Mouse (Mus musculus) MEL (cell line): ENCODE measurements around the gene Il10rb. TPM values are rescaled to one million over a fixed set of nuclear protein-coding genes. Genes with fewer than 3 reads are reported as not detected.

Source experiments
- DNase-seq: peaks from one replicate; pipeline ENCODE4 v3.0.0; 2011; ENCODE audit warnings: low read depth, low spot score
- H3K27ac ChIP-seq: 2 replicates; pipeline ENCODE4 v1.5.1; 2012; ENCODE audit warnings: low read depth, mild to moderate bottlenecking, control low read depth, low read length, moderate library complexity; ENCODE audit not compliant: control insufficient read depth
- H3K27me3 ChIP-seq, 2 experiments: fragments of 150-350 bp in 1 of 2; sonication (generic) in 1 of 2; 2 replicates each; pipeline ENCODE4 v1.6.1; 2012; ENCODE audit warnings: low read length in 2 of 2, mild to moderate bottlenecking in 2 of 2, improper control_type of control experiment in 1 of 2, moderate library complexity in 1 of 2; ENCODE audit not compliant: insufficient read depth in 2 of 2, control insufficient read depth in 1 of 2
- H3K36me3 ChIP-seq, 2 experiments: 2 replicates each; pipeline ENCODE4 v1.6.1; 2012 to 2014; ENCODE audit warnings: low read length in 2 of 2, improper control_type of control experiment in 1 of 2, inconsistent platforms in 1 of 2, mild to moderate bottlenecking in 1 of 2; ENCODE audit not compliant: insufficient read depth in 2 of 2, control insufficient read depth in 1 of 2
- H3K4me1 ChIP-seq, 2 experiments: fragments of 150-350 bp in 1 of 2; sonication (generic) in 1 of 2; 2 replicates each; pipeline ENCODE4 v1.6.1; 2012; ENCODE audit warnings: low read length in 2 of 2, improper control_type of control experiment in 1 of 2, mild to moderate bottlenecking in 1 of 2; ENCODE audit not compliant: insufficient read depth in 2 of 2, control insufficient read depth in 1 of 2
- H3K4me3 ChIP-seq, 2 experiments: fragments of 150-350 bp in 1 of 2; sonication (generic) in 1 of 2; 2 replicates each; pipeline ENCODE4 v1.5.1; 2012; ENCODE audit warnings: low read depth in 2 of 2, low read length in 2 of 2, mild to moderate bottlenecking in 2 of 2, moderate library complexity in 2 of 2, control low read depth in 1 of 2, improper control_type of control experiment in 1 of 2; ENCODE audit not compliant: control insufficient read depth in 1 of 2, insufficient read depth in 1 of 2
- H3K79me2 ChIP-seq: 2 replicates; pipeline ENCODE4 v1.6.1; 2012; ENCODE audit warnings: mild to moderate bottlenecking, low read length, moderate library complexity; ENCODE audit not compliant: control insufficient read depth, poor library complexity, insufficient read depth
- H3K9ac ChIP-seq: 2 replicates; pipeline ENCODE4 v1.6.1; 2012; ENCODE audit warnings: low read depth, mild to moderate bottlenecking, control low read depth, low read length, moderate library complexity; ENCODE audit not compliant: control insufficient read depth, poor library complexity, severe bottlenecking
- H3K9me3 ChIP-seq: fragments of 150-350 bp; sonication (generic); replicated peaks from 2 replicates; pipeline ENCODE4 v1.6.1; 2012; ENCODE audit warnings: mild to moderate bottlenecking, low read length, improper control_type of control experiment, moderate library complexity; ENCODE audit not compliant: insufficient read depth
- BHLHE40 ChIP-seq: IDR thresholded peaks from 2 replicates; pipeline ENCODE4 v1.6.1; 2012; ENCODE audit warnings: low read depth, mild to moderate bottlenecking, inconsistent platforms, low read length, improper control_type of control experiment, borderline replicate concordance
- CHD1 ChIP-seq: IDR thresholded peaks from 2 replicates; pipeline ENCODE4 v1.6.1; 2012; ENCODE audit warnings: low read depth, mild to moderate bottlenecking, inconsistent platforms, low read length, improper control_type of control experiment
- ELF1 ChIP-seq: IDR thresholded peaks from 2 replicates; pipeline ENCODE4 v1.6.1; 2014; ENCODE audit warnings: low read depth, mild to moderate bottlenecking, inconsistent platforms, low read length, improper control_type of control experiment, moderate library complexity
- EP300 ChIP-seq, 2 experiments: IDR thresholded peaks; 2 replicates each; pipeline ENCODE4 v1.6.1; 2011; ENCODE audit warnings: improper control_type of control experiment in 2 of 2, low read length in 2 of 2, low read depth in 1 of 2, mild to moderate bottlenecking in 1 of 2
- ETS1 ChIP-seq: IDR thresholded peaks from 2 replicates; pipeline ENCODE4 v1.6.1; 2012; ENCODE audit warnings: low read depth, mild to moderate bottlenecking, inconsistent platforms, low read length, improper control_type of control experiment, moderate library complexity
- GATA1 ChIP-seq: IDR thresholded peaks from 2 replicates; pipeline ENCODE4 v1.6.1; 2011; ENCODE audit warnings: low read depth, low read length, improper control_type of control experiment
- HCFC1 ChIP-seq: IDR thresholded peaks from 2 replicates; pipeline ENCODE4 v1.6.1; 2012; ENCODE audit warnings: low read depth, mild to moderate bottlenecking, inconsistent platforms, low read length, improper control_type of control experiment, moderate library complexity
- JUND ChIP-seq: IDR thresholded peaks from 2 replicates; pipeline ENCODE4 v1.6.1; 2011; ENCODE audit warnings: low read depth, mild to moderate bottlenecking, improper control_type of control experiment, low read length
- MAFK ChIP-seq: IDR thresholded peaks from 2 replicates; pipeline ENCODE4 v1.6.1; 2011; ENCODE audit warnings: low read depth, mild to moderate bottlenecking, low read length, improper control_type of control experiment, borderline replicate concordance
- MAX ChIP-seq: IDR thresholded peaks from 2 replicates; pipeline ENCODE4 v1.6.1; 2011; ENCODE audit warnings: low read length, improper control_type of control experiment
- MAZ ChIP-seq: IDR thresholded peaks from 2 replicates; pipeline ENCODE4 v1.6.1; 2012; ENCODE audit warnings: low read depth, mild to moderate bottlenecking, inconsistent platforms, low read length, improper control_type of control experiment
- MXI1 ChIP-seq: IDR thresholded peaks from 2 replicates; pipeline ENCODE4 v1.6.1; 2011; ENCODE audit warnings: mild to moderate bottlenecking, low read depth, low read length, improper control_type of control experiment
- MYB ChIP-seq: IDR thresholded peaks from 2 replicates; pipeline ENCODE4 v1.6.1; 2011; ENCODE audit warnings: mild to moderate bottlenecking, low read depth, low read length, improper control_type of control experiment
- MYC ChIP-seq: IDR thresholded peaks from 2 replicates; pipeline ENCODE4 v1.6.1; 2011; ENCODE audit warnings: low read depth, mild to moderate bottlenecking, low read length, improper control_type of control experiment, moderate library complexity
- NRF1 ChIP-seq: IDR thresholded peaks from 2 replicates; pipeline ENCODE4 v1.6.1; 2014; ENCODE audit warnings: low read depth, mild to moderate bottlenecking, inconsistent platforms, low read length, improper control_type of control experiment, moderate library complexity; ENCODE audit not compliant: poor library complexity, insufficient read depth, severe bottlenecking
- POLR2AphosphoS5 ChIP-seq: IDR thresholded peaks from 2 replicates; pipeline ENCODE4 v1.6.1; 2012; ENCODE audit warnings: low read depth, borderline replicate concordance, mild to moderate bottlenecking, inconsistent platforms, low read length, moderate library complexity, mixed read lengths
- RCOR1 ChIP-seq: IDR thresholded peaks from 2 replicates; pipeline ENCODE4 v1.6.1; 2012; ENCODE audit warnings: low read depth, mild to moderate bottlenecking, inconsistent platforms, low read length, improper control_type of control experiment
- SIN3A ChIP-seq: IDR thresholded peaks from 2 replicates; pipeline ENCODE4 v1.6.1; 2012; ENCODE audit warnings: low read length, improper control_type of control experiment, inconsistent platforms
- SMC3 ChIP-seq: IDR thresholded peaks from 2 replicates; pipeline ENCODE4 v1.6.1; 2011; ENCODE audit warnings: low read depth, low read length, improper control_type of control experiment
- TAL1 ChIP-seq: IDR thresholded peaks from 2 replicates; pipeline ENCODE4 v1.6.1; 2012; ENCODE audit warnings: mild to moderate bottlenecking, inconsistent platforms, low read length, moderate library complexity, mixed read lengths
- TBP ChIP-seq: IDR thresholded peaks from 2 replicates; pipeline ENCODE4 v1.8.0; 2011; ENCODE audit warnings: low read depth, low read length, improper control_type of control experiment
- TCF12 ChIP-seq: IDR thresholded peaks from 2 replicates; pipeline ENCODE4 v1.6.1; 2014; ENCODE audit warnings: low read depth, mild to moderate bottlenecking, inconsistent platforms, low read length, improper control_type of control experiment, moderate library complexity
- UBTF ChIP-seq: IDR thresholded peaks from 2 replicates; pipeline ENCODE4 v1.6.1; 2012; ENCODE audit warnings: low read depth, mild to moderate bottlenecking, inconsistent platforms, low read length, improper control_type of control experiment, moderate library complexity, borderline replicate concordance; ENCODE audit not compliant: insufficient read depth
- USF2 ChIP-seq, 2 experiments: IDR thresholded peaks; 2 replicates each; pipeline ENCODE4 v1.6.1; 2011 to 2012; ENCODE audit warnings: improper control_type of control experiment in 2 of 2, low read length in 2 of 2, borderline replicate concordance in 1 of 2, inconsistent platforms in 1 of 2, low read depth in 1 of 2, mild to moderate bottlenecking in 1 of 2; ENCODE audit not compliant: insufficient read depth in 1 of 2
- ZC3H11A ChIP-seq: IDR thresholded peaks from 2 replicates; pipeline ENCODE4 v1.6.1; 2012; ENCODE audit warnings: low read depth, mild to moderate bottlenecking, inconsistent platforms, low read length, improper control_type of control experiment
- ZKSCAN1 ChIP-seq: IDR thresholded peaks from 2 replicates; pipeline ENCODE4 v1.6.1; 2012; ENCODE audit warnings: low read depth, mild to moderate bottlenecking, inconsistent platforms, low read length, improper control_type of control experiment, moderate library complexity
- ZMIZ1 ChIP-seq: IDR thresholded peaks from 2 replicates; pipeline ENCODE4 v1.6.1; 2012; ENCODE audit warnings: low read depth, mild to moderate bottlenecking, inconsistent platforms, low read length, improper control_type of control experiment, moderate library complexity
- ZNF384 ChIP-seq: IDR thresholded peaks from 2 replicates; pipeline ENCODE4 v1.6.1; 2012; ENCODE audit warnings: low read depth, mild to moderate bottlenecking, inconsistent platforms, low read length, improper control_type of control experiment
- polyA plus RNA-seq, 2 experiments: library from polyadenylated mRNA; stranded (reverse) in 1 of 2; unstranded in 1 of 2; fragments of >175 nt in 1 of 2; fragments of >200 nt in 1 of 2; gene quantifications; 2 replicates each; pipeline versions ENCODE4 v1.2.1 to v1.2.4; 2012; ENCODE audit warnings: low replicate concordance in 2 of 2, low read depth in 1 of 2; ENCODE audit not compliant: insufficient read length in 2 of 2, insufficient read depth in 1 of 2, missing spikeins in 1 of 2
- total RNA-seq: library from RNA; depleted of rRNA; stranded (reverse); fragments of 300-350 nt; gene quantifications from 2 replicates; pipeline ENCODE4 v1.2.3, GENCODE M21; 2012

Il10rb gene
- total and polyA plus RNA-seq, 3 experiments, result 4.7 to 14.6 TPM; not detected in 1

- TF ChIP-seq POLR2AphosphoS5, result no peak
- TF ChIP-seq MXI1, result peak; percentile 88
- TF ChIP-seq JUND, result 0 out of 2 replicates have a peak, but pooled peaks have one; percentile 50
- TF ChIP-seq GATA1, result peak; percentile 90
- TF ChIP-seq MAZ, result no peak
- TF ChIP-seq MYB, result peak; percentile 61; the same call in 1 of the 2 replicates
- TF ChIP-seq, all 39 proteins: peak for 21
These were observed 35.4 kb downstream of the Il10rb start (continued) for GRCm38 (mm10) chr16:91441366-91441765.

GRCm38 (mm10) chr16:91441811-91442240 is 35.9 kb downstream of the Il10rb start:
- H3K79me2 ChIP-seq, result no peaks in the 10 kb centered on the region
- H3K9ac ChIP-seq, result peak overlapping the region; percentile 46
- no peak overlapping the region for H3K4me3 ChIP-seq
- H3K27me3 ChIP-seq, result no peaks in the 10 kb centered on the region
- H3K4me1 ChIP-seq, result peaks cover 18 to 33% of the 10 kb centered on the region in 2 experiments
- TF ChIP-seq BHLHE40 (peak; percentile 74), ZKSCAN1 (no peak), SIN3A (peak; percentile 78), ETS1 (peak; percentile 89), TCF12 (peak; percentile 98), ZMIZ1 (peak; percentile 24; the same call in 1 of the 2 replicates), MYC (peak; percentile 46; the same call in 1 of the 2 replicates), USF2 (IDR thresholded peaks at IDR 0.05; ENCODE audit: borderline replicate concordance in 1 of 2, insufficient read depth in 1 of 2, low read depth in 1 of 2, low read length in 2 of 2) (no peak), MAX (0 out of 2 replicates have a peak, but pooled peaks have one; percentile 17), GATA1 (peak; percentile 95), UBTF (0 out of 2 replicates have a peak, but pooled peaks have one; percentile 75), TBP (peak; percentile 86), ELF1 (no peak), ZC3H11A (no peak), MXI1 (peak; percentile 56; the same call in 1 of the 2 replicates), ZNF384 (no peak), SMC3 (no peak), NRF1 (no peak), MYB (peak; percentile 48; the same call in 1 of the 2 replicates), HCFC1 (peak; percentile 21; the same call in 1 of the 2 replicates), TAL1 (peak; percentile 91), EP300 (IDR thresholded peaks at IDR 0.05; ENCODE audit: low read depth in 1 of 2, low read length in 2 of 2) (peak; percentile 94 to 96), RCOR1 (peak; percentile 70), MAFK (no peak), MAZ (peak; percentile 60; the same call in 1 of the 2 replicates), CHD1 (no peak)
- peaks cover 0 to 28% of the 10 kb centered on the region in 2 experiments; a peak in 2 of 4 replicates for H3K36me3 ChIP-seq
- no peaks in the 10 kb centered on the region for H3K9me3 ChIP-seq
- peak overlapping the region; percentile 99 for H3K27ac ChIP-seq
- peak; percentile 94 for DNase-seq
